Mouse (Mus musculus) liver, adult 2 months (tissue): ENCODE measurements around the gene Rpap1. TPM values are rescaled to one million over a fixed set of nuclear protein-coding genes. Genes with fewer than 3 reads are reported as not detected.

ENCODE experiments used
- DNase-seq: peaks from one replicate; pipeline ENCODE4 v3.0.0-alpha.2; 2011; ENCODE audit warnings: low read depth, low spot score; ENCODE audit errors: extremely low read depth
- H3K27ac ChIP-seq: fragments of 200-500 bp; replicated peaks from 2 replicates; pipeline ENCODE4 v1.5.1; 2012; ENCODE audit warnings: low read depth, mild to moderate bottlenecking, control low read depth, inconsistent platforms, low read length; ENCODE audit not compliant: insufficient read depth
- H3K27me3 ChIP-seq: fragments of 200-500 bp; 2 replicates; pipeline ENCODE4 v1.6.1; 2012; ENCODE audit warnings: mild to moderate bottlenecking, moderate library complexity, low read length, inconsistent platforms; ENCODE audit not compliant: control insufficient read depth, insufficient read depth
- H3K36me3 ChIP-seq: fragments of 200-500 bp; 2 replicates; pipeline ENCODE4 v1.6.1; 2012; ENCODE audit warnings: low read length, inconsistent platforms; ENCODE audit not compliant: control insufficient read depth, insufficient read depth
- H3K4me1 ChIP-seq: fragments of 200-500 bp; 2 replicates; pipeline ENCODE4 v1.6.1; 2011; ENCODE audit warnings: low read length; ENCODE audit not compliant: control insufficient read depth, insufficient read depth
- H3K4me3 ChIP-seq: fragments of 200-500 bp; 2 replicates; pipeline ENCODE4 v1.5.1; 2011; ENCODE audit warnings: low read depth, mild to moderate bottlenecking, control low read depth, low read length, moderate library complexity; ENCODE audit not compliant: insufficient read depth
- H3K79me2 ChIP-seq: fragments of 200-500 bp; 2 replicates; pipeline ENCODE4 v1.6.1; 2012; ENCODE audit warnings: inconsistent platforms, mild to moderate bottlenecking, low read length, moderate library complexity; ENCODE audit not compliant: control insufficient read depth, insufficient read depth
- H3K9ac ChIP-seq: fragments of 200-500 bp; 2 replicates; pipeline ENCODE4 v1.6.1; 2012; ENCODE audit warnings: low read depth, mild to moderate bottlenecking, control low read depth, inconsistent platforms, low read length
- CTCF ChIP-seq: fragments of 200-500 bp; IDR thresholded peaks from 2 replicates; pipeline ENCODE4 v1.5.1; 2011; ENCODE audit warnings: low read depth, low read length, control low read depth
- POLR2A ChIP-seq: fragments of 200-500 bp; IDR thresholded peaks from 2 replicates; pipeline ENCODE4 v1.6.1; 2011; ENCODE audit warnings: low read length, control low read depth; ENCODE audit not compliant: insufficient read depth; ENCODE audit errors: extremely low read depth
- WGBS: fragments of 180-500 bp; shearing (Covaris S2); methylation state at CpG from one replicate; pipeline ENCODE4 v1.1.7; 2018; 5-methylcytosine and 5-hydroxymethylcytosine counted together
- polyA plus RNA-seq: library from polyadenylated mRNA; depleted of rRNA; stranded (reverse); fragments of >200 nt; gene quantifications from 2 replicates; pipeline ENCODE4 v1.2.3, GENCODE M21; 2012
- total RNA-seq: library from RNA; depleted of rRNA; stranded (reverse); fragments of >200 nt; gene quantifications from 2 replicates; pipeline ENCODE4 v1.2.3, GENCODE M21; 2014

The Rpap1 gene
- total and polyA plus RNA-seq, 2 experiments, result 2.4 to 10.5 TPM

- TF ChIP-seq POLR2A, result no peak
- no peak for TF ChIP-seq CTCF
- Histone ChIP-seq H3K27me3 (peaks cover 8% of the 10 kb centered on the region), H3K9ac (peak overlapping the region; percentile 29; the same call in 1 of the 2 replicates), H3K4me1 (peaks cover 14% of the 10 kb centered on the region; the same call in 1 of the 2 replicates), H3K36me3 (no peaks in the 10 kb centered on the region), H3K27ac (no peak overlapping the region), H3K79me2 (no peaks in the 10 kb centered on the region), H3K4me3 (peak overlapping the region; percentile 28; the same call in 1 of the 2 replicates)
- peak; percentile 61 for DNase-seq
- WGBS, result 9% methylated on average over 46 of the region's 46 CpGs
Measured at GRCm38 (mm10) chr2:119744163-119745111, 42.9 kb downstream of the Rpap1 start.

DNA sequence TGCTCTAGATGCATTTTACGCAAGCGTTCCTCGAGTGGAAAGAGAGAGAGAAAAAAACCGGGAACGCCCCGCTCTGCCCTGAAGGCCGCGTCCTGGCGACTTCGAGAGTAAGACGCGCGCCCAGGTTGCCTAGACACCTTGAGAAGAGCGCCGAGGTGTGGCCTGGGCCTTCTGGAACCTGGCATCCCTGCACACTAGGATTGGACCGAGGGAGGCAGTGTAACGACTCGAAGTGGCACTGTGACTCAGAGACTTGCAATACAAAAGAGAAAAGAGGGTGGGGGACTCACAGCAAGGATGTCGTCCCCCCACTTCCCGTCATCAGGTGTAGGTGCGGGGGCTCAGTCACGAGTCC lies 43.6 kb downstream of the Rpap1 start:
- Histone ChIP-seq H3K27me3 (peaks cover 8% of the 10 kb centered on the region), H3K36me3 (no peaks in the 10 kb centered on the region), H3K4me3 (no peak overlapping the region), H3K9ac (no peak overlapping the region), H3K27ac (no peak overlapping the region), H3K79me2 (no peaks in the 10 kb centered on the region), H3K4me1 (peaks cover 14% of the 10 kb centered on the region; the same call in 1 of the 2 replicates)
- DNase-seq, result no peak
- no peak for TF ChIP-seq POLR2A
- TF ChIP-seq CTCF, result no peak
- 47% methylated on average over 22 of the region's 22 CpGs for WGBS

GRCm38 (mm10) chr2:119743176-119743807 lies 44.0 kb downstream of the Rpap1 start:
- peaks cover 14% of the 10 kb centered on the region; the same call in 1 of the 2 replicates for H3K4me1 ChIP-seq
- no peaks in the 10 kb centered on the region for H3K79me2 ChIP-seq
- peak overlapping the region; percentile 82 for H3K4me3 ChIP-seq
- H3K9ac ChIP-seq, result peak overlapping the region; percentile 84
- no peaks in the 10 kb centered on the region for H3K36me3 ChIP-seq
- peaks cover 8% of the 10 kb centered on the region for H3K27me3 ChIP-seq
- H3K27ac ChIP-seq, result no peak overlapping the region
- WGBS, result 16% methylated on average over 30 of the region's 31 CpGs
- TF ChIP-seq CTCF (no peak), POLR2A (no peak)
- DNase-seq, result no peak

- DNase-seq, result no peak
- peaks cover 8% of the 10 kb centered on the region for H3K27me3 ChIP-seq
- peaks cover 14% of the 10 kb centered on the region; the same call in 1 of the 2 replicates for H3K4me1 ChIP-seq
- H3K79me2 ChIP-seq, result no peaks in the 10 kb centered on the region
- peak overlapping the region; percentile 84 for H3K9ac ChIP-seq
- H3K4me3 ChIP-seq, result peak overlapping the region; percentile 82
- no peak overlapping the region for H3K27ac ChIP-seq
- H3K36me3 ChIP-seq, result no peaks in the 10 kb centered on the region
- no peak for TF ChIP-seq CTCF
- TF ChIP-seq POLR2A, result no peak
- 1% methylated on average over 70 of the region's 70 CpGs for WGBS
Measured at GRCm38 (mm10) chr2:119742461-119743175, 44.7 kb downstream of the Rpap1 start.

DNA sequence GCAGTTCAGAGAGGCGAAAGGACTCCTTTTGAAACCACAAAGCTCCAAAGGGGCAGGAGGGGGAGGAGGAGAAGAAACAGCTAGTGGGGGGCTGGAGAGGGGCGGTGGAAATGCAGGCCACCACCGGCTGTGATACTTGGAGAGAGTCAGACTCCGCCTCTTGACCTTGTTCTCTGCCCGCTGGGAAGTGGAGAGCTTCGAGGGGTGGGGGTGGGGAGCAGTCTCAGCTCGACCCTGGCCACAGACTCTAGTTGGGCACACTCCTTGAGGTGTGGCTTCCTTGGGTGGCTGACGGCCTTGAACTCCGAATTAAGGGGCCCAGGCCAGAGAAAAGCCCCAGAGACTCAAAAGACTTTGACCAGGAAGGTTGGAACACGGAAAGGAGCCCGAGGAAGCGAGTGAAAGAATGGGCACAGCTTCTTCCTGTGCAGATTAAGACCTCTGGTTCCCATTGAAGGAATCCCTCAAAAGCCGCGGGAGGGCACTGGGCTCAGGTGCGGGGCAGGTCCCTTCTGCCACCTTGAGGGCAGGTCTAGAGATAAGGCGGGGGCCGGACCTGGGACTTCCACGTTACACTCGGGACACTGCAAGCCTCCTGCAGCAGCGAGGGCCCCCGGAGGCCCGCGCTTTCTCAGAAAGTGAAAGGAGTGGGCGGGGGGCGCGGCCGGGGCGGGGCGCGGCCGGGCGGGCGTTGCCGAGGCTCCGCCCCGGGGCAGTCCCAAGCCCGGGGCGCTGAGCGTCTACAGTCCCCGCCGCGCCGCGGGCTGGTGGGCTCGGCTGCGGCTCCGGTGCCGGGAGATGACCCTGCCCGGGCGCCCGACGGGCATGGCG lies 45.5 kb downstream of the Rpap1 start, which contains the start of gene Itpka:
TSS of gene Itpka (plus strand) at position 757 of the 831 bp plus-strand sequence.
- H3K36me3 ChIP-seq, result no peaks in the 10 kb centered on the region
- H3K9ac ChIP-seq, result peak within 1 kb of the TSS; percentile 84
- TF ChIP-seq POLR2A (no peak), CTCF (no peak)
- H3K27ac ChIP-seq, result 0 out of 2 replicates have a peak within 1 kb of the TSS, but pooled peaks have one; percentile 19
- peaks cover 14% of the 10 kb centered on the region; the same call in 1 of the 2 replicates for H3K4me1 ChIP-seq
- peak within 1 kb of the TSS; percentile 82 for H3K4me3 ChIP-seq
- peaks cover 8% of the 10 kb centered on the region for H3K27me3 ChIP-seq
- DNase-seq, result peak; percentile 17
- no peaks in the 10 kb centered on the region for H3K79me2 ChIP-seq
- 3% methylated on average over 48 of the region's 53 CpGs for WGBS
